Mouse (Mus musculus) ES-E14 (cell line): ENCODE results near the gene Gm14569.

ENCODE experiments used
- ZC3H11A ChIP-seq: IDR thresholded peaks from 2 replicates; pipeline ENCODE4 v1.6.1; 2012; ENCODE audit warnings: low read depth, mild to moderate bottlenecking, inconsistent platforms, low read length, borderline replicate concordance
- ZNF384 ChIP-seq: IDR thresholded peaks from 2 replicates; pipeline ENCODE4 v1.6.1; 2012; ENCODE audit warnings: low read depth, low read length, inconsistent platforms

GRCm38 (mm10) chrX:36513726-36514125 lies 22.1 kb upstream of the Gm14569 start:
- no peak for TF ChIP-seq ZC3H11A
- TF ChIP-seq ZNF384, result no peak
